Mouse (Mus musculus) gonadal fat pad, adult 2 months (tissue): ENCODE results near the gene Gm6351. TPM values are rescaled to one million over a fixed set of nuclear protein-coding genes. Genes with fewer than 3 reads are reported as not detected.
"Not testable (repeated sequence)": the region's sequence is repeated elsewhere in the genome, so short reads cannot be mapped to it uniquely, and the experiment has no call there.

Experiments
- DNase-seq: peaks from one replicate; pipeline ENCODE4 v3.0.0-alpha.2; 2012; ENCODE audit warnings: low read depth
- polyA plus RNA-seq: library from polyadenylated mRNA; depleted of rRNA; stranded (reverse); fragments of >200 nt; gene quantifications from 2 replicates; pipeline ENCODE4 v1.2.3, GENCODE M21; 2012; rRNA removed

The Gm6351 gene
- not detected in 2 replicates for polyA plus RNA-seq

DNA sequence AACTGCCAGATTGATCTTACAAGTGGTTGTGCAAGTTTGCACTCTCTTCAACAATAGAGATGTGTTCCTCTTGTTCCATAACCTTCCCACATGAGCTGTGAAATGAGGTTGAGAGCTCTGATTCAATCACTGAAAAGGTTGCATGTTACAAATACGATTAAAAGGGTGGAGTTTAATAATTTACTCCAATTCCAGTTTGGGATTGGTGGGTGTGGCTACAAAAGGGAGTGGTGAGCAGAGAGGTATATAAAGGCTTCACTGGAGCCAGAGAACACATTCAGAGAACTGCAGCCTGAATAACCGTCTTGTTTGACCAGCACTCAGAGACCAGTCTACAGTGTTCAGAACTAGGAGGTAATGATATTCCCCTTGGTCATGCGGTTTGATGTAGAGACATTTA, at the start of gene Gm6351:
Gene Gm6351, plus strand, starts transcription at position 301 of the 400 bp plus-strand sequence.
- not testable (repeated sequence) for DNase-seq

GRCm38 (mm10) chr5:94070445-94070844, 5.7 kb upstream of the Gm6351 start, which contains the start of gene BC061212:
Gene BC061212 (minus strand): TSS chr5:94070545.
- not testable (repeated sequence) for DNase-seq

Other genes starting within 250 kb of the Gm6351 start
- gene Gm7792, start 232.6 kb upstream of the Gm6351 start, polyA plus RNA-seq: not detected in 2 replicates
- gene Gm16429, start 147.3 kb upstream of the Gm6351 start, polyA plus RNA-seq: not detected in 2 replicates
- not detected in 2 replicates for gene BC061212, start 5.8 kb upstream of the Gm6351 start, polyA plus RNA-seq
- gene Gm3106, start 141.6 kb downstream of the Gm6351 start, polyA plus RNA-seq: not detected in 2 replicates
- not detected in 2 replicates for gene A430089I19Rik, start 230.4 kb downstream of the Gm6351 start, polyA plus RNA-seq
- gene Gm6502, start 238.1 kb downstream of the Gm6351 start, polyA plus RNA-seq: not detected in 2 replicates